Mouse (Mus musculus): ENCODE measurements around the gene Arl1. TPM values are rescaled to one million over a fixed set of nuclear protein-coding genes. Genes with fewer than 3 reads are reported as not detected.
"Not testable (repeated sequence)": the region's sequence is repeated elsewhere in the genome, so short reads cannot be mapped to it uniquely, and the experiment has no call there.

Arl1 gene
- polyA plus RNA-seq, 1 experiment from 2014 or later, result 153 TPM

GRCm38 (mm10) chr10:88765431-88766142 is 34.9 kb downstream of the Arl1 start:
- Histone ChIP-seq H3K9me3 (ENCODE audit: control insufficient read depth, low read length) (no peaks in the 10 kb centered on the region), H3K4me2 (ENCODE audit: low read length) (no peak overlapping the region), H3K4me1 (ENCODE audit: control insufficient read depth in 2 of 2, insufficient read depth in 2 of 2, low read length in 2 of 2) (no peaks in the 10 kb centered on the region), H3K27ac (replicated peaks in 1 of 2; ENCODE audit: control insufficient read depth in 1 of 2, insufficient read depth in 1 of 2, low read depth in 2 of 2, low read length in 2 of 2) (no peak overlapping the region), H3K27me3 (ENCODE audit: control insufficient read depth, insufficient read depth, low read length) (no peaks in the 10 kb centered on the region), H3K4me3 (ENCODE audit: control insufficient read depth in 1 of 2, insufficient read depth in 1 of 2, low read depth in 1 of 2, low read length in 2 of 2) (no peak overlapping the region), H3K9ac (ENCODE audit: low read length) (no peak overlapping the region), H3K36me3 (ENCODE audit: control insufficient read depth, insufficient read depth, low read length) (peaks cover 94% of the 10 kb centered on the region)
- no peak for ATAC-seq (ENCODE audit: insufficient number of reproducible peaks, insufficient read depth, low FRiP score, low read depth)
- WGBS, result 68% methylated on average over 15 of the region's 15 CpGs

GRCm38 (mm10) chr10:88768961-88769360 is 38.3 kb downstream of the Arl1 start:
- 91% methylated on average over 5 of the region's 5 CpGs for WGBS
- no peak overlapping the region for H3K4me3 ChIP-seq (ENCODE audit: control insufficient read depth in 1 of 2, insufficient read depth in 1 of 2, low read depth in 1 of 2, low read length in 2 of 2)
- H3K9me3 ChIP-seq (ENCODE audit: control insufficient read depth, low read length), result no peaks in the 10 kb centered on the region
- no peak for ATAC-seq (ENCODE audit: insufficient number of reproducible peaks, insufficient read depth, low FRiP score, low read depth)
- no peak overlapping the region for H3K4me2 ChIP-seq (ENCODE audit: low read length)
- no peaks in the 10 kb centered on the region for H3K4me1 ChIP-seq (ENCODE audit: control insufficient read depth in 2 of 2, insufficient read depth in 2 of 2, low read length in 2 of 2)
- peaks cover 92% of the 10 kb centered on the region for H3K36me3 ChIP-seq (ENCODE audit: control insufficient read depth, insufficient read depth, low read length)
- H3K9ac ChIP-seq (ENCODE audit: low read length), result no peak overlapping the region
- H3K27me3 ChIP-seq (ENCODE audit: control insufficient read depth, insufficient read depth, low read length), result no peaks in the 10 kb centered on the region
- no peak overlapping the region for H3K27ac ChIP-seq (replicated peaks in 1 of 2; ENCODE audit: control insufficient read depth in 1 of 2, insufficient read depth in 1 of 2, low read depth in 2 of 2, low read length in 2 of 2)

GRCm38 (mm10) chr10:88769676-88770075 is 39.0 kb downstream of the Arl1 start:
- Histone ChIP-seq H3K27ac (replicated peaks in 1 of 2; ENCODE audit: control insufficient read depth in 1 of 2, insufficient read depth in 1 of 2, low read depth in 2 of 2, low read length in 2 of 2) (no peak overlapping the region), H3K27me3 (ENCODE audit: control insufficient read depth, insufficient read depth, low read length) (no peaks in the 10 kb centered on the region), H3K9ac (ENCODE audit: low read length) (no peak overlapping the region), H3K4me2 (ENCODE audit: low read length) (no peak overlapping the region), H3K4me1 (ENCODE audit: control insufficient read depth in 2 of 2, insufficient read depth in 2 of 2, low read length in 2 of 2) (no peaks in the 10 kb centered on the region), H3K36me3 (ENCODE audit: control insufficient read depth, insufficient read depth, low read length) (peaks cover 90% of the 10 kb centered on the region), H3K9me3 (ENCODE audit: control insufficient read depth, low read length) (no peaks in the 10 kb centered on the region), H3K4me3 (ENCODE audit: control insufficient read depth in 1 of 2, insufficient read depth in 1 of 2, low read depth in 1 of 2, low read length in 2 of 2) (no peak overlapping the region)
- WGBS, result 90% methylated on average over 7 of the region's 7 CpGs
- ATAC-seq (ENCODE audit: insufficient number of reproducible peaks, insufficient read depth, low FRiP score, low read depth), result no peak

- not testable (repeated sequence) for H3K27ac ChIP-seq (replicated peaks in 1 of 2; ENCODE audit: control insufficient read depth in 1 of 2, insufficient read depth in 1 of 2, low read depth in 2 of 2, low read length in 2 of 2); H3K4me2 ChIP-seq (ENCODE audit: low read length); H3K4me3 ChIP-seq (ENCODE audit: control insufficient read depth in 1 of 2, insufficient read depth in 1 of 2, low read depth in 1 of 2, low read length in 2 of 2); H3K4me1 ChIP-seq (ENCODE audit: control insufficient read depth in 2 of 2, insufficient read depth in 2 of 2, low read length in 2 of 2); H3K9me3 ChIP-seq (ENCODE audit: control insufficient read depth, low read length); H3K9ac ChIP-seq (ENCODE audit: low read length); ATAC-seq (ENCODE audit: insufficient number of reproducible peaks, insufficient read depth, low FRiP score, low read depth); H3K27me3 ChIP-seq (ENCODE audit: control insufficient read depth, insufficient read depth, low read length)
- peaks cover 87% of the 10 kb centered on the region for H3K36me3 ChIP-seq (ENCODE audit: control insufficient read depth, insufficient read depth, low read length)
- WGBS, result 85% methylated on average over 5 of the region's 5 CpGs
Observed at GRCm38 (mm10) chr10:88772965-88773364, 42.3 kb downstream of the Arl1 start.

- Histone ChIP-seq H3K9ac (ENCODE audit: low read length) (no peak overlapping the region), H3K4me2 (ENCODE audit: low read length) (no peak overlapping the region), H3K27ac (replicated peaks in 1 of 2; ENCODE audit: control insufficient read depth in 1 of 2, insufficient read depth in 1 of 2, low read depth in 2 of 2, low read length in 2 of 2) (no peak overlapping the region), H3K4me3 (ENCODE audit: control insufficient read depth in 1 of 2, insufficient read depth in 1 of 2, low read depth in 1 of 2, low read length in 2 of 2) (no peak overlapping the region), H3K4me1 (ENCODE audit: control insufficient read depth in 2 of 2, insufficient read depth in 2 of 2, low read length in 2 of 2) (no peaks in the 10 kb centered on the region), H3K9me3 (ENCODE audit: control insufficient read depth, low read length) (no peaks in the 10 kb centered on the region), H3K27me3 (ENCODE audit: control insufficient read depth, insufficient read depth, low read length) (no peaks in the 10 kb centered on the region), H3K36me3 (ENCODE audit: control insufficient read depth, insufficient read depth, low read length) (peaks cover 70% of the 10 kb centered on the region)
- WGBS, result 76% methylated on average over 6 of the region's 6 CpGs
- no peak for ATAC-seq (ENCODE audit: insufficient number of reproducible peaks, insufficient read depth, low FRiP score, low read depth)
Observed at GRCm38 (mm10) chr10:88776206-88776605, 45.5 kb downstream of the Arl1 start.

- Histone ChIP-seq H3K27ac (replicated peaks in 1 of 2; ENCODE audit: control insufficient read depth in 1 of 2, insufficient read depth in 1 of 2, low read depth in 2 of 2, low read length in 2 of 2) (no peak overlapping the region), H3K9me3 (ENCODE audit: control insufficient read depth, low read length) (no peaks in the 10 kb centered on the region), H3K4me2 (ENCODE audit: low read length) (no peak overlapping the region), H3K9ac (ENCODE audit: low read length) (no peak overlapping the region), H3K4me1 (ENCODE audit: control insufficient read depth in 2 of 2, insufficient read depth in 2 of 2, low read length in 2 of 2) (no peaks in the 10 kb centered on the region), H3K4me3 (ENCODE audit: control insufficient read depth in 1 of 2, insufficient read depth in 1 of 2, low read depth in 1 of 2, low read length in 2 of 2) (no peak overlapping the region), H3K27me3 (ENCODE audit: control insufficient read depth, insufficient read depth, low read length) (no peaks in the 10 kb centered on the region), H3K36me3 (ENCODE audit: control insufficient read depth, insufficient read depth, low read length) (peaks cover 52% of the 10 kb centered on the region)
- ATAC-seq (ENCODE audit: insufficient number of reproducible peaks, insufficient read depth, low FRiP score, low read depth), result no peak
- WGBS, result 79% methylated on average over 4 of the region's 4 CpGs
Observed at GRCm38 (mm10) chr10:88780716-88781115, 50.1 kb downstream of the Arl1 start.

- not testable (repeated sequence) for ATAC-seq (ENCODE audit: insufficient number of reproducible peaks, insufficient read depth, low FRiP score, low read depth); H3K27me3 ChIP-seq (ENCODE audit: control insufficient read depth, insufficient read depth, low read length); H3K4me2 ChIP-seq (ENCODE audit: low read length); H3K27ac ChIP-seq (replicated peaks in 1 of 2; ENCODE audit: control insufficient read depth in 1 of 2, insufficient read depth in 1 of 2, low read depth in 2 of 2, low read length in 2 of 2); H3K4me3 ChIP-seq (ENCODE audit: control insufficient read depth in 1 of 2, insufficient read depth in 1 of 2, low read depth in 1 of 2, low read length in 2 of 2); H3K9ac ChIP-seq (ENCODE audit: low read length); H3K4me1 ChIP-seq (ENCODE audit: control insufficient read depth in 2 of 2, insufficient read depth in 2 of 2, low read length in 2 of 2); H3K9me3 ChIP-seq (ENCODE audit: control insufficient read depth, low read length)
- 86% methylated on average over 2 of the region's 2 CpGs for WGBS
- peaks cover 54% of the 10 kb centered on the region for H3K36me3 ChIP-seq (ENCODE audit: control insufficient read depth, insufficient read depth, low read length)
Observed at GRCm38 (mm10) chr10:88783135-88783534, 52.5 kb downstream of the Arl1 start.

- no peaks in the 10 kb centered on the region for H3K27me3 ChIP-seq (ENCODE audit: control insufficient read depth, insufficient read depth, low read length)
- H3K36me3 ChIP-seq (ENCODE audit: control insufficient read depth, insufficient read depth, low read length), result peaks cover 58% of the 10 kb centered on the region
- H3K9ac ChIP-seq (ENCODE audit: low read length), result no peak overlapping the region
- H3K4me3 ChIP-seq (ENCODE audit: control insufficient read depth in 1 of 2, insufficient read depth in 1 of 2, low read depth in 1 of 2, low read length in 2 of 2), result no peak overlapping the region
- no peak for ATAC-seq (ENCODE audit: insufficient number of reproducible peaks, insufficient read depth, low FRiP score, low read depth)
- no peak overlapping the region for H3K4me2 ChIP-seq (ENCODE audit: low read length)
- no peak overlapping the region for H3K27ac ChIP-seq (replicated peaks in 1 of 2; ENCODE audit: control insufficient read depth in 1 of 2, insufficient read depth in 1 of 2, low read depth in 2 of 2, low read length in 2 of 2)
- H3K9me3 ChIP-seq (ENCODE audit: control insufficient read depth, low read length), result no peaks in the 10 kb centered on the region
- WGBS, result 93% methylated on average over 5 of the region's 5 CpGs
- no peaks in the 10 kb centered on the region for H3K4me1 ChIP-seq (ENCODE audit: control insufficient read depth in 2 of 2, insufficient read depth in 2 of 2, low read length in 2 of 2)
Observed at GRCm38 (mm10) chr10:88783941-88784340, 53.3 kb downstream of the Arl1 start.
